Mouse (Mus musculus) kidney, embryonic 16.5 days (tissue): Measurements from ENCODE around the gene Capn12. TPM values are rescaled to one million over a fixed set of nuclear protein-coding genes. Genes with fewer than 3 reads are reported as not detected.

ENCODE experiments used
- ATAC-seq: fragments of 200-750 bp; cut with Nextera tagmentation; 2 replicates; pipeline ENCODE4 v1.8.0; 2017; ENCODE audit warnings: moderate TSS enrichment; ENCODE audit not compliant: low FRiP score, low TSS enrichment
- H3K27ac ChIP-seq: fragments of 300-500 bp; sonication (generic); 2 replicates; pipeline ENCODE4 v1.5.1; 2014; ENCODE audit warnings: low read length
- H3K27me3 ChIP-seq: fragments of 300-500 bp; sonication (generic); 2 replicates; pipeline ENCODE4 v1.6.1; 2014; ENCODE audit warnings: low read length, control low read depth, mixed read lengths; ENCODE audit not compliant: insufficient read depth
- H3K36me3 ChIP-seq: fragments of 300-500 bp; sonication (generic); 2 replicates; pipeline ENCODE4 v1.6.1; 2014; ENCODE audit warnings: low read length, control low read depth, mixed read lengths; ENCODE audit not compliant: insufficient read depth
- H3K4me1 ChIP-seq: fragments of 300-500 bp; sonication (generic); 2 replicates; pipeline ENCODE4 v1.6.1; 2014; ENCODE audit warnings: low read length, control low read depth, mixed read lengths; ENCODE audit not compliant: insufficient read depth
- H3K4me2 ChIP-seq: fragments of 300-500 bp; sonication (generic); replicated peaks from 2 replicates; pipeline ENCODE4 v1.6.1; 2014; ENCODE audit warnings: low read depth, low read length
- H3K4me3 ChIP-seq: fragments of 300-500 bp; sonication (generic); 2 replicates; pipeline ENCODE4 v1.5.1; 2014; ENCODE audit warnings: mild to moderate bottlenecking, low read length
- H3K9ac ChIP-seq: fragments of 300-500 bp; sonication (generic); replicated peaks from 2 replicates; pipeline ENCODE4 v1.6.1; 2014; ENCODE audit warnings: low read length
- H3K9me3 ChIP-seq: fragments of 300-500 bp; sonication (generic); 2 replicates; pipeline ENCODE4 v1.6.1; 2016; ENCODE audit warnings: low read length, control low read depth
- WGBS: fragments of 180-500 bp; shearing (Covaris S2); extraction: QIAGEN DNeasy Blood & Tissue Kit; methylation state at CpG from one replicate; pipeline ENCODE4 v1.1.7; 2014; 5-methylcytosine and 5-hydroxymethylcytosine counted together
- polyA plus RNA-seq: library from polyadenylated mRNA; unstranded; fragments of >200 nt; fragmentation: Nextera tagmentation; extraction: Ambion mirVana; gene quantifications from 2 replicates; pipeline ENCODE4 v1.2.1, GENCODE M21; 2015

The Capn12 gene
- 0.59 and 0.74 TPM in 2 replicates for polyA plus RNA-seq

- ATAC-seq, result peak; percentile 65; the same call in 1 of the 2 replicates
- Histone ChIP-seq H3K4me1 (peaks cover 6% of the 10 kb centered on the region), H3K4me3 (no peak within 1 kb of the TSS), H3K36me3 (no peaks in the 10 kb centered on the region), H3K4me2 (no peak within 1 kb of the TSS), H3K9me3 (no peaks in the 10 kb centered on the region), H3K27me3 (no peaks in the 10 kb centered on the region), H3K9ac (no peak within 1 kb of the TSS), H3K27ac (no peak within 1 kb of the TSS)
- 25% methylated on average over 13 of the region's 13 CpGs for WGBS
These were observed at the start of gene Capn12 for GRCm38 (mm10) chr7:28881199-28881598. Capn12 (plus strand) TSS chr7:28881422.

- Histone ChIP-seq H3K9me3 (no peaks in the 10 kb centered on the region), H3K36me3 (peaks cover 18% of the 10 kb centered on the region), H3K4me1 (no peaks in the 10 kb centered on the region), H3K4me2 (no peak overlapping the region), H3K4me3 (no peak overlapping the region), H3K27me3 (no peaks in the 10 kb centered on the region), H3K27ac (no peak overlapping the region), H3K9ac (no peak overlapping the region)
- 64% methylated on average over 6 of the region's 6 CpGs for WGBS
- no peak for ATAC-seq
These were observed 49.1 kb upstream of the Capn12 start for GRCm38 (mm10) chr7:28832137-28832536.

- H3K4me2 ChIP-seq, result no peak within 1 kb of the TSS
- no peak within 1 kb of the TSS for H3K9ac ChIP-seq
- H3K27ac ChIP-seq, result no peak within 1 kb of the TSS
- no peaks in the 10 kb centered on the region for H3K4me1 ChIP-seq
- no peak within 1 kb of the TSS for H3K4me3 ChIP-seq
- no peaks in the 10 kb centered on the region for H3K27me3 ChIP-seq
- H3K9me3 ChIP-seq, result no peaks in the 10 kb centered on the region
- 88% methylated on average over 6 of the region's 6 CpGs for WGBS
- H3K36me3 ChIP-seq, result peaks cover 18% of the 10 kb centered on the region
- no peak for ATAC-seq
These were observed 47.4 kb upstream of the Capn12 start, which contains the start of gene Lgals4 for GRCm38 (mm10) chr7:28833723-28834347. Lgals4 (plus strand) TSS chr7:28833854.

- WGBS, result 80% methylated on average over 5 of the region's 5 CpGs
- H3K4me1 ChIP-seq, result no peaks in the 10 kb centered on the region
- no peaks in the 10 kb centered on the region for H3K27me3 ChIP-seq
- H3K9me3 ChIP-seq, result no peaks in the 10 kb centered on the region
- H3K9ac ChIP-seq, result no peak overlapping the region
- H3K4me3 ChIP-seq, result no peak overlapping the region
- no peaks in the 10 kb centered on the region for H3K36me3 ChIP-seq
- no peak overlapping the region for H3K27ac ChIP-seq
- H3K4me2 ChIP-seq, result no peak overlapping the region
- no peak for ATAC-seq
These were observed 44.3 kb upstream of the Capn12 start for GRCm38 (mm10) chr7:28836936-28837335.

GRCm38 (mm10) chr7:28838331-28838730 is 42.9 kb upstream of the Capn12 start:
- no peak overlapping the region for H3K27ac ChIP-seq
- ATAC-seq, result no peak
- no peaks in the 10 kb centered on the region for H3K27me3 ChIP-seq
- no peak overlapping the region for H3K9ac ChIP-seq
- no peaks in the 10 kb centered on the region for H3K36me3 ChIP-seq
- no peak overlapping the region for H3K4me2 ChIP-seq
- 0 out of 2 replicates have a peak, but pooled peaks cover 2% of the 10 kb centered on the region for H3K9me3 ChIP-seq
- H3K4me3 ChIP-seq, result no peak overlapping the region
- no peaks in the 10 kb centered on the region for H3K4me1 ChIP-seq
- WGBS, result 66% methylated on average over 9 of the region's 9 CpGs

- no peak overlapping the region for H3K4me2 ChIP-seq
- H3K9me3 ChIP-seq, result peaks cover 2% of the 10 kb centered on the region; the same call in 1 of the 2 replicates
- no peak overlapping the region for H3K27ac ChIP-seq
- H3K36me3 ChIP-seq, result no peaks in the 10 kb centered on the region
- no peak overlapping the region for H3K9ac ChIP-seq
- H3K4me3 ChIP-seq, result no peak overlapping the region
- H3K27me3 ChIP-seq, result no peaks in the 10 kb centered on the region
- H3K4me1 ChIP-seq, result peaks cover 4% of the 10 kb centered on the region; the same call in 1 of the 2 replicates
- WGBS, result 53% methylated on average over 1 of the region's 1 CpGs
- no peak for ATAC-seq
These were observed 33.9 kb upstream of the Capn12 start for GRCm38 (mm10) chr7:28847273-28847672.

GRCm38 (mm10) chr7:28849700-28850236 is 31.5 kb upstream of the Capn12 start:
- no peaks in the 10 kb centered on the region for H3K36me3 ChIP-seq
- no peak overlapping the region for H3K4me3 ChIP-seq
- no peak overlapping the region; the same call in 1 of the 2 replicates for H3K27ac ChIP-seq
- ATAC-seq, result peak; percentile 69; the same call in 1 of the 2 replicates
- WGBS, result 19% methylated on average over 1 of the region's 1 CpGs
- H3K4me2 ChIP-seq, result no peak overlapping the region
- peaks cover 4% of the 10 kb centered on the region; the same call in 1 of the 2 replicates for H3K4me1 ChIP-seq
- no peak overlapping the region for H3K9ac ChIP-seq
- no peaks in the 10 kb centered on the region for H3K9me3 ChIP-seq
- no peaks in the 10 kb centered on the region for H3K27me3 ChIP-seq

- H3K9me3 ChIP-seq, result no peaks in the 10 kb centered on the region
- ATAC-seq, result no peak
- peaks cover 4% of the 10 kb centered on the region; the same call in 1 of the 2 replicates for H3K4me1 ChIP-seq
- no peaks in the 10 kb centered on the region for H3K27me3 ChIP-seq
- H3K36me3 ChIP-seq, result no peaks in the 10 kb centered on the region
- H3K4me3 ChIP-seq, result no peak overlapping the region
- WGBS, result 69% methylated on average over 4 of the region's 4 CpGs
- H3K9ac ChIP-seq, result no peak overlapping the region
- H3K27ac ChIP-seq, result no peak overlapping the region
- H3K4me2 ChIP-seq, result no peak overlapping the region
These were observed 30.6 kb upstream of the Capn12 start for GRCm38 (mm10) chr7:28850642-28851041.

- H3K4me3 ChIP-seq, result no peak overlapping the region
- H3K9ac ChIP-seq, result no peak overlapping the region
- no peak overlapping the region for H3K4me2 ChIP-seq
- no peak for ATAC-seq
- no peak overlapping the region for H3K27ac ChIP-seq
- peaks cover 10% of the 10 kb centered on the region; the same call in 1 of the 2 replicates for H3K4me1 ChIP-seq
- peaks cover 5% of the 10 kb centered on the region; the same call in 1 of the 2 replicates for H3K9me3 ChIP-seq
- no peaks in the 10 kb centered on the region for H3K36me3 ChIP-seq
- no peaks in the 10 kb centered on the region for H3K27me3 ChIP-seq
- 85% methylated on average over 2 of the region's 2 CpGs for WGBS
These were observed 21.3 kb upstream of the Capn12 start for GRCm38 (mm10) chr7:28859953-28860352.

- H3K4me1 ChIP-seq, result peaks cover 10% of the 10 kb centered on the region; the same call in 1 of the 2 replicates
- H3K9ac ChIP-seq, result no peak overlapping the region
- 89% methylated on average over 6 of the region's 6 CpGs for WGBS
- H3K27ac ChIP-seq, result no peak overlapping the region
- H3K27me3 ChIP-seq, result no peaks in the 10 kb centered on the region
- ATAC-seq, result no peak
- no peak overlapping the region for H3K4me3 ChIP-seq
- no peaks in the 10 kb centered on the region for H3K36me3 ChIP-seq
- no peak overlapping the region for H3K4me2 ChIP-seq
- H3K9me3 ChIP-seq, result peaks cover 5% of the 10 kb centered on the region; the same call in 1 of the 2 replicates
These were observed 20.3 kb upstream of the Capn12 start for GRCm38 (mm10) chr7:28860898-28861297.
